Mouse (Mus musculus) spleen, postnatal 14 days (tissue): ENCODE results near the gene Chrnd.

Experiments
- DNase-seq, 2 experiments: peaks; one replicate each; pipeline ENCODE4 v3.0.0; 2021 to 2022; ENCODE audit warnings: low spot score in 2 of 2

Gene Chrnd

GRCm38 (mm10) chr1:87190429-87190828 is at the start of gene Chrnd:
TSS of gene Chrnd (plus strand) at chr1:87190607.
- no peak for DNase-seq

- no peak for DNase-seq
Measured at GRCm38 (mm10) chr1:87141550-87141949, 48.9 kb upstream of the Chrnd start.

- no peak for DNase-seq
Measured at GRCm38 (mm10) chr1:87142456-87142855, 48.0 kb upstream of the Chrnd start.

GRCm38 (mm10) chr1:87143141-87143540 is 47.3 kb upstream of the Chrnd start:
- DNase-seq: no peak

GRCm38 (mm10) chr1:87149422-87149821 is 41.0 kb upstream of the Chrnd start:
- no peak for DNase-seq

- no peak for DNase-seq
Measured at GRCm38 (mm10) chr1:87151286-87151685, 39.1 kb upstream of the Chrnd start.

GRCm38 (mm10) chr1:87153776-87154500 is 36.5 kb upstream of the Chrnd start:
- no peak for DNase-seq

- DNase-seq: no peak
Measured at GRCm38 (mm10) chr1:87154501-87155120, 35.8 kb upstream of the Chrnd start.

- DNase-seq: no peak
Measured at GRCm38 (mm10) chr1:87155531-87156198, 34.7 kb upstream of the Chrnd start.

GRCm38 (mm10) chr1:87156199-87156587 is 34.2 kb upstream of the Chrnd start, which contains the start of gene Ecel1:
TSS of gene Ecel1 (minus strand) at chr1:87156521.
- DNase-seq: no peak

- DNase-seq: no peak
Measured at GRCm38 (mm10) chr1:87159396-87159795, 31.0 kb upstream of the Chrnd start.

- DNase-seq: no peak
Measured at GRCm38 (mm10) chr1:87164164-87164795, 26.1 kb upstream of the Chrnd start.

GRCm38 (mm10) chr1:87164796-87165184 is 25.6 kb upstream of the Chrnd start:
- no peak for DNase-seq

GRCm38 (mm10) chr1:87170458-87170857 is 19.9 kb upstream of the Chrnd start:
- DNase-seq: no peak

GRCm38 (mm10) chr1:87171312-87171711 is 19.1 kb upstream of the Chrnd start:
- no peak for DNase-seq

- no peak for DNase-seq
Measured at GRCm38 (mm10) chr1:87172316-87172715, 18.1 kb upstream of the Chrnd start.

- DNase-seq: peak in 1 of 2 experiments; percentile 33
Measured at GRCm38 (mm10) chr1:87174006-87174955, 16.1 kb upstream of the Chrnd start.

- DNase-seq: no peak
Measured at GRCm38 (mm10) chr1:87175852-87176292, 14.5 kb upstream of the Chrnd start.

- DNase-seq: no peak
Measured at GRCm38 (mm10) chr1:87180896-87181295, 9.5 kb upstream of the Chrnd start.

- DNase-seq: no peak
Measured at GRCm38 (mm10) chr1:87183013-87183412, 7.4 kb upstream of the Chrnd start, which contains the start of gene Prss56. TSS of gene Prss56 (plus strand) at chr1:87183313.
